Mouse (Mus musculus): ENCODE measurements around the gene Cog4. TPM values are rescaled to one million over a fixed set of nuclear protein-coding genes. Genes with fewer than 3 reads are reported as not detected.
"Not testable (repeated sequence)": the region's sequence is repeated elsewhere in the genome, so short reads cannot be mapped to it uniquely, and the experiment has no call there.

Cog4 gene
- polyA plus RNA-seq, 1 experiment = 40.9 TPM

DNA sequence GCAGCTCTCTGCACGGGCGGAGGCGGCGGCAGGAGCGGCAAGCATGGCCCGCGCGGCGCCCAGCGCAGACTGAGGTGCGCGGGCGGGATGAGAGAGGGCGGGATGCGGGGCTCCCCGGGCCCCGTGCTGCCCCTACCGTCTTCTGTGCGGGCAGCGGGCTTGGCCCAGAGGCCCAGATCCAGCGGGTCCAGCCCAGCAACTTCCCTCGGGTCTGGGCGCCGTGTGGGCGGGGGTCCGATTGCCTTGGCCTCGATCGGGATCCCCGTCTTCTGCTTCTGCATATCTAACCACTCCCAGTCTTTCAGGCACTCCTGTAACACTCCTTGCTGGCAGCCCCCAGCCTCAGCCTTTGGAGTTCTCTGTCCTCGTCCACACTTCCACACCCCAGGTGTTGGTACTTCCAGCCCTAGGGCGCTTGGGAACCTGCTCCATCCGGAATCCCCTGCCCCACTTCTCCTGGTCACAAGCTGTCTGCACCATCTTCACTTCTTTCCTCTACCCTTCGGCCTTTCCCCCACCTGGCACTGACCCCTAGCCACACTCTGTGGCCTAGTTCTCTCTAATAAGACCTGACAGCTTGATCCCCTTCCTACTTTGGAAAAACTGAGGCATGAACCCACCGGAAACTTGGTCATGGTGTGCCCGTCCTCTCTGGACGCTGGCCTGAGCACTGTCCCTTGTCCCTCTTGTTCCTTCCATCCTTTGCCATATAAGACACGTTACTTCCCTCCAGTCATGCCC, 73.8 kb downstream of the Cog4 start:
- DNase-seq (ENCODE audit: extremely low spot score in 1 of 2, low spot score in 1 of 2) = peak in 1 of 2 experiments; percentile 57

DNA sequence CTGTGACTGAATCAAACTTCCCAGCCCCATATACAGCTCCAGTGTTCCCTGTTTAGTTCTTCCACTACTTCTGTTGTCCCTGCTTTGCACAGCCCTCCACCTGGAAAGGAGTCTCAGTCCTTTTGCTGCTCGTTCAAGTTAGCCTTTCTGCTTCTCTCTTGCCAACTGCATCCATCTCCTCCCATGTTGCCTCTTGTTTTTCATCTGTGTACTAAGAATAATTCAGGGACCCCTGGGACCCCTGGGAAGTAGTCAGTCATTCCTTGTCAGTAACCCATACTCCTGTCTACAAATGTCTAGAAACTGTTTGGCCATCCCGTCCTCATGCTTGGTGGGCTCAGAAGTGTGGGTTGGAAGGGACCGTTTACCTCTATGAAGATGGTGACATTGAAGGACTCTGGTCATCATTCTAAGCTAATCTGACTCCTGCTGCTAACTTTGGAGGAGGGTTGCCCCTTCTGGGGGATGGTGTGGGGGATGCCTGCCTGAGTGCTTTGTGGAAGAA, 74.4 kb downstream of the Cog4 start:
- DNase-seq (ENCODE audit: extremely low spot score in 1 of 2, low spot score in 1 of 2) = no peak

DNA sequence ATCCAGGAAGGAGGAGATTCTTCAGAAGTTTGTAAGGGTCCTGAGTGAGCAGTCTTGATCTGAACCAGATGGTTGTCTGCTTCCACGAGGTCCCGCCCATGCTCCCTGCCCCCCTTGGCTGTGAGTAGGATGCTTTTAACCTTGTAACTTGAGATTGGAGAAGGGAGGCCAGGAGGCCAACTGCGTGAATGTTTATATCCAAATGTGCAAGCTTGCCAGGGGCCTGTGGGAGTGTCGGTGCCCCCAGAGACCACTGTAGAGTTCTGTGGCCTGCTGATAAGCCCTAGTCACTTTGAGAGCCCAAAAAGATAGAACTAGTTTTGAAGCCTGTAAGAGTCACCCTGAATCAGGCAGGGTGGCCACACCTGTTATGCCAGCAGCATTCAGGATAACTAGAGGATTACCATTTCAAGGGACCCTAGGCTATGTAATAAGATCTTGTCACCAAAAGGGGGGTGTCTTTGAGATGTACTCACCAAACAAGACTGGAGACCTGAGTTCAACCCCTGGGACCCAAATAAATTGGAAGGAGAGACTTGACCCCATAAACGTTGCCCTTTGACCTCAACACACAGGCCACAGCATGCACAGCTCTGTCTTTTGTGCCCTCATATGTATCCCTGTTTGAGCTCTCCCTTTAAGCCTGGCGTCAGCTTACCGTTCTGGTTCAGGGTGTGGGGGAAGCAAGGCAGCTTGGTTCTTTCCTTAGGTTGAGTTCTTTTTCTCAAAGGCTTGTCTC, 75.3 kb downstream of the Cog4 start:
- DNase-seq (ENCODE audit: extremely low spot score in 1 of 2, low spot score in 1 of 2) = no peak

DNA sequence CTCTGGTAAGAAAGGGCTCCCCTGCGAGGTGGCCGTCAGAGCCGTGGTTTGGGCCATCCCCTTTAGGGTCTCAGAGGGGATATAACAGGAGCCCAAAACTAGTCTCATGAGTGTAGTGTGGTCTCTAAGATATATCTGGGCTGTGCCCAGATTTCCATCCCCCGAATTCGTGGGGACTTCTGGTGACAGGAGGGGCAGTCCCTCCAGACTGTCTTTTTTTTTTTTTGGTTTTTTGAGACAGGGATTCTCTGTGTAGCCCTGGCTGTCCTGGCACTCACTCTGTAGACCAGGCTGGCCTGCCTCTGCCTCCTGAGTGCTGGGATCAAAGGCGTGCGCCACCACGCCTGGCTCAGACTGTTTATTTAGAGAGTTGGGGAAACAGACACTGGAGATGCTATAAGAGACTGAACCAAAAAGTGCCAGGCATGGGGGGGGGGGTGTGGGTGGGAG, 79.3 kb downstream of the Cog4 start:
- DNase-seq (ENCODE audit: extremely low spot score in 1 of 2, low spot score in 1 of 2) = no peak

DNA sequence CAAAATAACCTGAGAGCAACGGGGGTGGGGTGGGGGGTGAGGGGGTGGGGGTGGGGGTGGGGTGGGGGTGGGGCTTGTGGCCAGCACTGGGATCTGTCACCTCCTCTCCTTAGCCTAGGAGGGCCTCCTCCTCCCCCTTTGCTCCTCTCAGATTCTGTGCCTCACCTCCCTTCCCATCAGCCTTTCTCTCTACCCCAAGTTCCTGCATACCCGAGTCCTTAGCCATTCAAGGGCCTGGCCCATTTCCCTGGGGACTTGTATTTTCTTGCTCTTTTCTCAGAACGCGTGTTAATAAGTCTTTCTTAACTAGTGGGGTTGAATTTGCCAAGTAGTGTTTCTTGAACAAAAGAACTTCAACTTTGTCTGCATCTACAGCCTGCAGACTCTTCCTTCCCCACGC, 80.3 kb downstream of the Cog4 start:
- no peak for DNase-seq (ENCODE audit: extremely low spot score in 1 of 2, low spot score in 1 of 2)

DNA sequence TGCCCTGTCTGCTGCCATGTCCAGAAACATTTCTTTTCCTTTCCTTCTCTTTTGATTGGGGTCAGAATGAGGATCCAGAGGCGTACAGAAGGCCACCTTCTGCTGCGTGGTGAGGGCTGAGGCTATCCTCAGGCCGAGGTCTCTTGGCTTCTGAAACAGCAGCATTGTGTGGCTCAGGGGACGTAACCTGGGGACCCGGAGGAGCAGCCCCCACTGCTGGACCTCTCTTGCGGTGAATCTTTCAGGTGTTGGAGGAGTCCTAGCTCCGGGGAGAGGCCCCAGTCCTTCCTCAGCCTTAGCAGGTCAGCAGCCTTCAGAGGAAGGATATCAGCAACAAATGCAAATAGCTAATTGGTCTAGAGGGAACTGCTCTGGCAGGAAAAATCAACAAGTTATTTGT, 82.0 kb downstream of the Cog4 start:
- no peak for DNase-seq (ENCODE audit: extremely low spot score in 1 of 2, low spot score in 1 of 2)

DNA sequence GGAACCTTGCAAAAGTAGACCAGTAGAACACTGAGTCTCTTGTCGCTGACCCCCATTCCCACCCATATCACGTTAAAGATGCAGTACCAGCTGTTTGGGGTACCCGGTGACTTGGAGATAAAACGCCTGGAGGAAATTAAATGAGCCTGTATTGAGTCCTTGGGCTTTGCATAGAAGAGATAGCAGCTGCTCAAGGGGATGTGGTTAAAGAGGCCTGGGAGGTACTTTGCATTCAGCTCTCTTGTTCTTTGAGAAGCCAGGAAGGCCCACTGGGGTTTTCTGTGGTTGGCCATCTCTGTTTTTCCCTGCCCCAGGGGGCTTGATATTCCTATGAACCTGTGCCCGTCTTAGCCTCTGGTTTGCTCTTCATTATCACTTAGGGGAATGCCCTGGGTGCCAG, 82.7 kb downstream of the Cog4 start:
- no peak for DNase-seq (ENCODE audit: extremely low spot score in 1 of 2, low spot score in 1 of 2)

DNA sequence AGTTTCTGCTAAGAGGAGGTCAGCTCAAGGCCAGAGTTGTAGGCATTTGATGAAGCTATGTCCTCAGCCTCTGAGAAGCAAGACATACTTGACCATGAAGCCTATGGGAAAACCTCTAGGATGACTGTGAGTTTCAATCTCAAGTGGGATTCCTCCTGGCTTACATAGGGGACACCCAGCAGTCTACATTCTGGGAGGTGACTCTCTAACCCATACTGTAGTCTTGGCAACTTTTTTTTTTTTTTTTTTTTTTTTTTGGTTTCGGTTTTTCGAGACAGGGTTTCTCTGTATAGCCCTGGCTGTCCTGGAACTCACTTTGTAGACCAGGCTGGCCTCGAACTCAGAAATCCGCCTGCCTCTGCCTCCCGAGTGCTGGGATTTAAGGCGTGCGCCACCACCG, 83.3 kb downstream of the Cog4 start:
- not testable (repeated sequence) for DNase-seq (ENCODE audit: extremely low spot score in 1 of 2, low spot score in 1 of 2)

DNA sequence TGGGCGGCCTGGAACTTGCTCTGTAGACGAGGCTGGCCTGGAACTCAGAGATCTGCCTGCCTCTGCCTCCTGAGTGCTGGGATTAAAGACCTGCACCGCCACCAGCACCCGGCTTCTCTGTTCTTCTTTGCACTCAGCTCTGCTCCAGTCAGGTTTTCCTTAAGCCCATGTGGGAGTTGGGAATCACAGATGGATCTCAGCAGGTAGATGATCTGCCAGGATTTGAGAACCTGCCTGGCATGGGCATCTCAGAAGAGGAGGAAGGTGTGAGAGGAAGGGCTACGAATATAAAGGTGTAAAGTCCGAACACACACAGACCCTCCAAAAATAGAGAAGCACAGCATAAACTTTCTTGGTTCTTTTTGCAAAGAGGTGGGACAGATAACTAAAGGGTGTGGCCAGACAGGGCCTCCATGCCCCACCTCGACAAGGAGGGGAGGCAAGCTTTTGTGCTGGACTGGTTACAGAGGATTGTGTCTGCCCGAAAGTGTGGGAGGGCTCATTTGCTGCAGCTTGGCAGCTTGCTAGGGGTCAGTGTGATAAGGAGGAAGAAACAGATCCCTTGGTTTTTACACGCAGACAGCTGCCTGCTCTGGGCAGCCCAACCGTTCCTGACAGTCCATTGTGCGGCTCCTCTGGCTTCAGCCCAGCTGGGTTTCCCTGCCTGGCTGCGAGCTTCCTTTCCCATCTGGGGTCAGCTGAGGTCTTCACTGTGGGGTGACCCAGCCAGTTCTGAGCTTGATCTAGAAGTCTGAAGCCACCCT, 85.0 kb downstream of the Cog4 start:
- no peak for DNase-seq (ENCODE audit: extremely low spot score in 1 of 2, low spot score in 1 of 2)

Other genes with a start within 250 kb of the Cog4 start
- 27.5 and 28.7 TPM in 2 replicates for gene Vac14, start 228.0 kb upstream of the Cog4 start, polyA plus RNA-seq (2012; rRNA removed)
- gene Mtss1l, start 125.1 kb upstream of the Cog4 start, polyA plus RNA-seq (2012; rRNA removed) = 202 and 212 TPM in 2 replicates
- gene Il34, start 40.7 kb upstream of the Cog4 start, polyA plus RNA-seq (2012; rRNA removed) = 110 and 119 TPM in 2 replicates
- 39.5 and 39.9 TPM in 2 replicates for gene Sf3b3, start 187 bp downstream of the Cog4 start, polyA plus RNA-seq (2012; rRNA removed)
- 15.8 and 18.4 TPM in 2 replicates for gene Fuk, start 55.9 kb downstream of the Cog4 start, polyA plus RNA-seq (2012; rRNA removed)
- 48.0 and 56.7 TPM in 2 replicates for gene St3gal2, start 73.3 kb downstream of the Cog4 start, polyA plus RNA-seq (2012; rRNA removed)
- 25.1 and 27.5 TPM in 2 replicates for gene Ddx19a, start 151.2 kb downstream of the Cog4 start, polyA plus RNA-seq (2012; rRNA removed)
- gene Ddx19b, start 185.2 kb downstream of the Cog4 start, polyA plus RNA-seq (2012; rRNA removed) = 14.2 TPM in 2 replicates
- gene Aars, start 186.5 kb downstream of the Cog4 start, polyA plus RNA-seq (2012; rRNA removed) = 65.7 and 70.7 TPM in 2 replicates
- not detected in 2 replicates for gene Exosc6, start 209.7 kb downstream of the Cog4 start, polyA plus RNA-seq (2012; rRNA removed)
- gene Clec18a, start 245.8 kb downstream of the Cog4 start, polyA plus RNA-seq (2012; rRNA removed) = 4.1 and 4.4 TPM in 2 replicates
- 12.9 and 15.8 TPM in 2 replicates for gene Pdpr, start 248.0 kb downstream of the Cog4 start, polyA plus RNA-seq (2012; rRNA removed)